Mouse (Mus musculus) lung, adult 2 months (tissue): ENCODE data around the gene Mical3. TPM values are rescaled to one million over a fixed set of nuclear protein-coding genes. Genes with fewer than 3 reads are reported as not detected.

Source experiments
- DNase-seq: peaks from one replicate; pipeline ENCODE4 v3.0.0; 2022
- H3K4me1 ChIP-seq: fragments of 200-500 bp; 2 replicates; pipeline ENCODE4 v1.6.1; 2011; ENCODE audit warnings: low read length; ENCODE audit not compliant: control insufficient read depth, insufficient read depth
- H3K4me3 ChIP-seq: fragments of 200-500 bp; replicated peaks from 2 replicates; pipeline ENCODE3; 2011; ENCODE audit warnings: low read depth, mild to moderate bottlenecking, control low read depth, low read length; ENCODE audit errors: extremely low read depth
- CTCF ChIP-seq: fragments of 200-500 bp; IDR thresholded peaks from 2 replicates; pipeline ENCODE4 v1.5.1; 2011; ENCODE audit warnings: mild to moderate bottlenecking, low read length, control low read depth; ENCODE audit not compliant: insufficient read depth
- POLR2A ChIP-seq: fragments of 200-500 bp; IDR thresholded peaks from 2 replicates; pipeline ENCODE4 v1.6.1; 2011; ENCODE audit warnings: low read depth, mild to moderate bottlenecking, control low read depth, low read length, borderline replicate concordance; ENCODE audit errors: extremely low read depth
- WGBS: fragments of 180-500 bp; shearing (Covaris S2); methylation state at CpG from one replicate; pipeline ENCODE4 v1.1.7; 2018; 5-methylcytosine and 5-hydroxymethylcytosine counted together
- polyA plus RNA-seq: library from polyadenylated mRNA; depleted of rRNA; stranded (reverse); fragments of >200 nt; gene quantifications from 2 replicates; pipeline ENCODE4 v1.2.3, GENCODE M21; 2012

Mical3 gene
- polyA plus RNA-seq, 1 experiment = 24.3 TPM

DNA sequence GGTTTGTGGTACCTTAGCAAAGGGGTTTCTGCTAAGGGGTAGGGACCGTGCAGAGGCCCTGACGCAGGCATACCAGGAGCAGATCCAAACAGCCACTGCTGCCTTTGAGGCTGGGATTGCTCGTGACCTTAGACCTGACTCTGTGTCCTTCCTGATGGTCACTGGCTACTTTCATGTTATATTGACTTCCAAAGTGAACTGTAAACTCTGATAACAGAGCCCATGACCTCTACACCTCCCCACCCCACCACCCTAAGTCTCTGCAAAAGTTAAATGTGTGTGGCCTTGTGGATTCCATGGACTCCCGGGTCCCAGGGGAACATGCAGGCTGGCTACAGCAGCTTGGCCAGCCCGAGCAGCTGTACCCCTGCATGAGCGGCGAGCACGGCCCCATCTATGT, 34.4 kb downstream of the Mical3 start:
- 88% methylated on average over 8 of the region's 8 CpGs for WGBS
- TF ChIP-seq POLR2A = no peak
- TF ChIP-seq CTCF = no peak
- no peaks in the 10 kb centered on the region; the same call in 1 of the 2 replicates for H3K4me1 ChIP-seq
- DNase-seq = no peak
- H3K4me3 ChIP-seq = no peak overlapping the region

- DNase-seq = no peak
- Histone ChIP-seq H3K4me1 (no peaks in the 10 kb centered on the region), H3K4me3 (no peak overlapping the region)
- WGBS = 80% methylated on average over 8 of the region's 8 CpGs
- TF ChIP-seq CTCF (no peak), POLR2A (no peak)
Observed at GRCm38 (mm10) chr6:121093662-121094408, 37.0 kb downstream of the Mical3 start.

GRCm38 (mm10) chr6:121090786-121091185, 40.0 kb downstream of the Mical3 start:
- no peak overlapping the region for H3K4me3 ChIP-seq
- 71% methylated on average over 11 of the region's 11 CpGs for WGBS
- peaks cover 14% of the 10 kb centered on the region for H3K4me1 ChIP-seq
- no peak for DNase-seq
- no peak for TF ChIP-seq CTCF
- TF ChIP-seq POLR2A = no peak

DNA sequence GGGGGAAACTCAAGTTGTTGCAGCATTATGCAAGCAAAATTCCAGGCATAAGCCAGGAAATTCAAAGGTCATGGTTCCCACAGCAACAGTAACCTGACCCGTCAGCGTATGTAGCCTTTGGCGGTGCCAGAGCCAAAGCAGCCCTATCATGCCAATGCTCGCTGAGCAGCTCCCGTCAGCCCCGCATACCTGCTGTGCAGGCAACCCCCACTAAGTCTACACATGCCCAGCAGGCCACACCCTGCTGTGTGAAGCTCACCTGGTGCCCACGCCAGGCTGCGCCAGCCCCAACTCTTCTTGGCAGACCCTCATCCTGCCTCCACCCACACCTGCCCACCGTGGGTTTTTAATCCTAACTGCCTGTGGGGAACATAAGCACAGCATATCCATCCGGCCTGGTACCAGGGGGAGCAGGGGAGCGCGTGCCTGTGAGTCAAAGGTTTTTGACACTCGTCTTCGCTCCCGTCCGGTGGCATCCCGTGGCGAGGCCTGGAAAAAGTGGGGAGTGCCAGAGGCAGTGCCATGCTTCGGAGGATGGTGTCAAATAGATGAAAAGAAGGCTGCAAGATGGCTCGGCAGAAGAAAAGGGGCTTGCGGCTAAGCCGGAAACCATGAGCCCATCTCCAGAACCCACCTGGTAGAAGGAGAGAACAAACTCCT, 43.1 kb downstream of the Mical3 start:
- 68% methylated on average over 22 of the region's 22 CpGs for WGBS
- no peak overlapping the region for H3K4me3 ChIP-seq
- H3K4me1 ChIP-seq = peaks cover 18% of the 10 kb centered on the region
- peak; percentile 21 for DNase-seq
- TF ChIP-seq CTCF (no peak), POLR2A (no peak)

GRCm38 (mm10) chr6:121087127-121087526, 43.7 kb downstream of the Mical3 start:
- Histone ChIP-seq H3K4me1 (peaks cover 18% of the 10 kb centered on the region), H3K4me3 (no peak overlapping the region)
- TF ChIP-seq CTCF (no peak), POLR2A (no peak)
- no peak for DNase-seq
- WGBS = 54% methylated on average over 10 of the region's 10 CpGs

DNA sequence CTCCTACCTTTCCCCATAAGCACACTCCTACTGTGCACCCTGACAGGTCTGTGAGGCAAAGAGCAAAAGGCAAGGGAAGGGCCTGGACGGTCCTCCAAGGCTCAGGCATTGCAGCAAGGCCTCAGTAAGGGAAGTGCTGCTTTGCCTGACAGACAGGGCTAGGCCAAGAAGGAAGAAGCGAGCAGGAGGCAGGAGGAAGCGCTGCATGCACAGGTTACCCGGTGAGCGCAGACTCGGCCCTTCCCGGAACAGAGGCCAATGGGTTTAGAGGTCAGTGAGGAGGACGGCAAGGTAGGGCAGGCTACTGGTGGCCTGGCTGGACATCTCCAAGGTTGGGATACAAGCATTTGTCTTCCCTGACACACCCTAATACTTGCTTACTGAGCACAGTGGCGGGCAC, 44.6 kb downstream of the Mical3 start:
- H3K4me3 ChIP-seq = no peak overlapping the region
- no peak for DNase-seq
- H3K4me1 ChIP-seq = peaks cover 18% of the 10 kb centered on the region
- TF ChIP-seq POLR2A (no peak), CTCF (no peak)
- 82% methylated on average over 9 of the region's 9 CpGs for WGBS

- DNase-seq = no peak
- 59% methylated on average over 6 of the region's 6 CpGs for WGBS
- TF ChIP-seq POLR2A (no peak), CTCF (no peak)
- peaks cover 18% of the 10 kb centered on the region for H3K4me1 ChIP-seq
- H3K4me3 ChIP-seq = no peak overlapping the region
Observed at GRCm38 (mm10) chr6:121084050-121084480, 46.7 kb downstream of the Mical3 start.

DNA sequence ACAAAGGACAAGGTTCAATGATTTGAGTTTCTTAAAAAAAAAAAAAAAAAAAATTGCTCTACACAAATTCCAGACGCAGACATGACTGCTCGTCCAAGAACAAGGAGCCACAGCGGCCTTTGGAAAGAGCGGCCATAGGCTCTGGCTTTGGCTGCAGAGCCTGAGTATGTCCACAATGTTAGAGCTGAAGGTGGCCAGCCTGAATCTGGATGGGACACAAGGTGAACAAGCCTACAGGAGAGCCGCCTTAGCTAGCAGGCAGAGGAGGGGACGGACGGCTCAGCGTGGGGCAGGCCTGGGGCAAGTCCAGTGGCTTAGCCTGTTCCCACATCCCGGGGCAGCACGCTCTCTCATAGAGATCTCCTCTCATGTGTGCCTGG, 48.7 kb downstream of the Mical3 start:
- no peak for DNase-seq
- H3K4me3 ChIP-seq = no peak overlapping the region
- TF ChIP-seq CTCF = no peak
- TF ChIP-seq POLR2A = no peak
- WGBS = 83% methylated on average over 10 of the region's 10 CpGs
- H3K4me1 ChIP-seq = peaks cover 11% of the 10 kb centered on the region

- DNase-seq = no peak
- 56% methylated on average over 26 of the region's 26 CpGs for WGBS
- no peak overlapping the region for H3K4me3 ChIP-seq
- peaks cover 10% of the 10 kb centered on the region for H3K4me1 ChIP-seq
- TF ChIP-seq CTCF (no peak), POLR2A (no peak)
Observed at GRCm38 (mm10) chr6:121081288-121082093, 49.3 kb downstream of the Mical3 start.

DNA sequence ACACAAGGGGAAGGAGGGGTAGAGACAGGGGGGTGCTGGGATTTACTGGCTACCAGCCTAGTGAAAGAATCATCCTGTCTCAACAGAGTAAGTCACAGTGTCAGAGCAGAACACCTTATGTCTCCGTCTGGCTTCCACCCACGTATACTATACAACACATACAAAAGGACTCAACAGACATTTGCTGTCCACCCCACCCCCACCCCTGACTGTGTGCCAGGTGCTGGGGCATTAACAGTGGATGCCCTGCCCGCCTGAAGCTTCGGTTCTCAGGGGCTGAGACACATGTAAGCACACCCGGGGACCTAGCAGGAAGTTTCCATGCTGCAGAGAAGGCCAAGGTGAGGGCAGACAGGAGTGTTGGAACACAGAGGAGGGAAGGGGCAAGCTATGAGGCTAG, 52.6 kb downstream of the Mical3 start:
- no peak overlapping the region for H3K4me3 ChIP-seq
- DNase-seq = no peak
- WGBS = 66% methylated on average over 5 of the region's 5 CpGs
- H3K4me1 ChIP-seq = peaks cover 3% of the 10 kb centered on the region; the same call in 1 of the 2 replicates
- TF ChIP-seq POLR2A (no peak), CTCF (no peak)
